ENCODE assay signal across 9 mouse cellular contexts in the genomic region with DNA sequence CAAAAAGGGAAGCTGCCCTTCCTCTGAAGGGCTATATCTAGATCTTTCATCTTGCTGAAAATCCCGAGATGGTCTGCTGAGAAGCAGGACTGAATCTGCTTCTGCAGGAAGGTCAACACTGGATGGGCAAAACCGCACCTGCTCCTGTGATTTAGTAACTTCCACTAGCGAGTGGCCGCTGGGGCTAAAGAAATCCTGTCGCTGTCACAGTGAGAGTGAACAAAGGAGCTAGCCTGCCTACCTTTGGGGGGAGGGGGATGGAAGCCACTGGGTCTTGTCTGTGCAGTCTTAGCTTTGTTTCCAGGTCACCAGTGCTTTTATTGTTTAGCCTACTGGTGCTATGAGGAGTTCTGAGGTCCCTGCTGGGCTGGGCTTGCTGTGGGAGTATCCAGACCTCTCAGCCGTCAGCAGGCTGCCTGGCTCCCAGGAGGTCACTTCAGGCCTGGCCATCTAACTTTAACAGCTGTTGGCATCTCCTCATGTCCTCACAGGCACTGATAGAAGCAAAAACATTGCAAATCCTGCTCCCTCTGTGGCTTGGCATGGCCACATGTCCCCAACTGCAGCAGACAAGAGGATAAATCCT.
DNase-seq lines count a peak whose midpoint lies in the region; TF ChIP-seq lines count a peak whose summit lies in the region.
"Had no signal": no experiment of that assay in that cellular context is flagged by ENCODE, and none has a peak within 500 bp of the region (broad histone marks: within the 10 kb centered on the region; RNA-seq: fewer than 3 reads in every experiment).

No protein-coding gene starts in this region.

- H3K27me3 ChIP-seq in midbrain, embryonic 10.5 days (ENCODE audit: low read depth, poor library complexity, severe bottlenecking) = peaks cover 40% of the 10 kb centered on the region
- H3K27me3 ChIP-seq: limb, embryonic 15.5 days had no signal

- H3K9me3 ChIP-seq in midbrain, embryonic 10.5 days (replicated peaks) = no peaks in the 10 kb centered on the region
- H3K9me3 ChIP-seq: limb, embryonic 15.5 days had no signal

- no peak for TF ChIP-seq POLR2A in cortical plate, adult 2 months (IDR thresholded peaks at IDR 0.05; ENCODE audit: extremely low read depth, insufficient read depth, low read length)

- DNase-seq in ZHBTc4 (ENCODE audit: low read depth, low spot score) = peak; percentile 11
- DNase-seq in gastrocnemius, postnatal 25 days = peak; percentile 69
- DNase-seq in midbrain, embryonic 10.5 days (ENCODE audit: low spot score) = peak; percentile 51
- DNase-seq in spleen, postnatal 36 days (ENCODE audit: low spot score in 2 of 2) = no peak
- DNase-seq in c-Kit-positive CD71-positive TER-119-positive erythroid progenitor cells, embryonic 14.5 days (ENCODE audit: low spot score) = no peak
- DNase-seq in natural killer cell, adult 2 months (ENCODE audit: low spot score in 2 of 2) = no peak

- H3K4me3 ChIP-seq in cortical plate, adult 2 months (ENCODE audit: insufficient read depth, low read length) = no peak overlapping the region
- 0 out of 2 replicates have a peak overlapping the region, but pooled peaks have one; percentile 7 for H3K4me3 ChIP-seq in midbrain, embryonic 10.5 days
- H3K4me3 ChIP-seq: erythroblast, embryonic 14.5 days; limb, embryonic 15.5 days had no signal

- no peaks in the 10 kb centered on the region for H3K36me3 ChIP-seq in midbrain, embryonic 10.5 days
- H3K36me3 ChIP-seq: limb, embryonic 15.5 days had no signal

- H3K4me1 ChIP-seq in cortical plate, adult 2 months (ENCODE audit: control insufficient read depth, insufficient read depth, low read length) = peaks cover 35% of the 10 kb centered on the region
- H3K4me1 ChIP-seq in midbrain, embryonic 10.5 days = peaks cover 57% of the 10 kb centered on the region

- H3K27ac ChIP-seq in cortical plate, adult 2 months (ENCODE audit: insufficient read depth, low read length) = peak overlapping the region; percentile 51; the same call in 1 of the 2 replicates
- H3K27ac ChIP-seq in midbrain, embryonic 10.5 days (replicated peaks) = peak overlapping the region; percentile 79
- H3K27ac ChIP-seq: limb, embryonic 15.5 days had no signal

- WGBS in midbrain, embryonic 10.5 days = 10% methylated on average over 6 of the region's 6 CpGs

- TF ChIP-seq CTCF in cortical plate, adult 2 months (IDR thresholded peaks at IDR 0.05; ENCODE audit: extremely low read depth, insufficient read depth, low read length) = no peak

Comparison
In these comparisons a context has a peak if more than half of its experiments do, and no peak if none do; other contexts are left out.
1. DNase-seq: peak in ZHBTc4 (single experiment), gastrocnemius, postnatal 25 days (single experiment) and midbrain, embryonic 10.5 days (single experiment); none in spleen, postnatal 36 days (0 of 2), c-Kit-positive CD71-positive TER-119-positive erythroid progenitor cells, embryonic 14.5 days (single experiment) and natural killer cell, adult 2 months (0 of 2).